Mouse (Mus musculus): ENCODE measurements around the gene Senp5.

- TF ChIP-seq CTCF (IDR thresholded peaks at IDR 0.05; ENCODE audit: insufficient read depth, low read depth, low read length) (no peak), POLR2A (IDR thresholded peaks at IDR 0.05; ENCODE audit: insufficient read depth, low read depth, low read length) (no peak)
Observed at GRCm38 (mm10) chr16:31938856-31939255, 64.2 kb downstream of the Senp5 start.
